Mouse (Mus musculus): ENCODE data around the gene Dgkk.
"Not testable (repeated sequence)": the region's sequence is repeated elsewhere in the genome, so short reads cannot be mapped to it uniquely, and the experiment has no call there.

Dgkk gene

GRCm38 (mm10) chrX:6779006-6779405, at the start of gene Dgkk:
Gene Dgkk, plus strand, starts transcription at chrX:6779306.
- DNase-seq: not testable (repeated sequence)

- no peak for DNase-seq
These were observed 45.1 kb upstream of the Dgkk start for GRCm38 (mm10) chrX:6733998-6734397.

- no peak for DNase-seq
These were observed 28.4 kb upstream of the Dgkk start for GRCm38 (mm10) chrX:6750714-6751113.

- no peak for DNase-seq
These were observed 27.5 kb upstream of the Dgkk start for GRCm38 (mm10) chrX:6751549-6752047.

- no peak for DNase-seq
These were observed 1.4 kb upstream of the Dgkk start for GRCm38 (mm10) chrX:6777489-6778249.

- DNase-seq: peak in 1 of 2 experiments; percentile 4
These were observed 862 bp upstream of the Dgkk start for GRCm38 (mm10) chrX:6778250-6778637.

- no peak for DNase-seq
These were observed 948 bp downstream of the Dgkk start for GRCm38 (mm10) chrX:6779969-6780539.

GRCm38 (mm10) chrX:6832553-6832952, 53.4 kb downstream of the Dgkk start:
- DNase-seq: no peak

GRCm38 (mm10) chrX:6853466-6853865, 74.4 kb downstream of the Dgkk start:
- DNase-seq: no peak

- no peak for DNase-seq
These were observed 75.0 kb downstream of the Dgkk start for GRCm38 (mm10) chrX:6854136-6854535.

GRCm38 (mm10) chrX:6893933-6894332, 114.8 kb downstream of the Dgkk start:
- no peak for DNase-seq

- no peak for DNase-seq
These were observed 131.9 kb downstream of the Dgkk start for GRCm38 (mm10) chrX:6911047-6911446.

- DNase-seq: peak; percentile 1 to 7
These were observed 143.1 kb downstream of the Dgkk start for GRCm38 (mm10) chrX:6922165-6922564.

- no peak for DNase-seq
These were observed 147.1 kb downstream of the Dgkk start for GRCm38 (mm10) chrX:6926224-6926623.

- DNase-seq: peak in 1 of 2 experiments; percentile 8
These were observed 189.5 kb downstream of the Dgkk start for GRCm38 (mm10) chrX:6968598-6968997.

- no peak for DNase-seq
These were observed 192.8 kb downstream of the Dgkk start for GRCm38 (mm10) chrX:6971956-6972355.

GRCm38 (mm10) chrX:6983916-6984315, 204.8 kb downstream of the Dgkk start:
- DNase-seq: not testable (repeated sequence)
